Mouse (Mus musculus) stomach, embryonic 15.5 days (tissue): Measurements from ENCODE around the gene Prl7a1. TPM values are rescaled to one million over a fixed set of nuclear protein-coding genes. Genes with fewer than 3 reads are reported as not detected.

Source experiments
- ATAC-seq: fragments of 200-750 bp; cut with Nextera tagmentation; 2 replicates; pipeline ENCODE4 v1.8.0; 2017; ENCODE audit warnings: low read depth, moderate number of reproducible peaks, moderate TSS enrichment; ENCODE audit not compliant: insufficient read depth, low FRiP score
- H3K27ac ChIP-seq: fragments of 300-500 bp; sonication (generic); 2 replicates; pipeline ENCODE4 v1.5.1; 2015; ENCODE audit warnings: mild to moderate bottlenecking, inconsistent platforms
- H3K27me3 ChIP-seq: fragments of 300-500 bp; sonication (generic); replicated peaks from 2 replicates; pipeline ENCODE4 v1.6.1; 2015; ENCODE audit warnings: inconsistent platforms
- H3K36me3 ChIP-seq: fragments of 300-500 bp; sonication (generic); 2 replicates; pipeline ENCODE4 v1.6.1; 2015; ENCODE audit warnings: inconsistent platforms
- H3K4me1 ChIP-seq: fragments of 300-500 bp; sonication (generic); 2 replicates; pipeline ENCODE4 v1.6.1; 2015; ENCODE audit warnings: inconsistent platforms
- H3K4me2 ChIP-seq: fragments of 300-500 bp; sonication (generic); 2 replicates; pipeline ENCODE4 v1.6.1; 2015; ENCODE audit warnings: mild to moderate bottlenecking, inconsistent platforms
- H3K4me3 ChIP-seq: fragments of 300-500 bp; sonication (generic); replicated peaks from 2 replicates; pipeline ENCODE4 v1.5.1; 2015; ENCODE audit warnings: inconsistent platforms
- H3K9ac ChIP-seq: fragments of 300-500 bp; sonication (generic); 2 replicates; pipeline ENCODE4 v1.6.1; 2015; ENCODE audit warnings: inconsistent platforms
- H3K9me3 ChIP-seq: fragments of 300-500 bp; sonication (generic); 2 replicates; pipeline ENCODE4 v1.6.1; 2016; ENCODE audit warnings: inconsistent platforms
- WGBS: fragments of 180-500 bp; shearing (Covaris S2); methylation state at CpG from one replicate; pipeline ENCODE4 v1.1.7; 2015; 5-methylcytosine and 5-hydroxymethylcytosine counted together
- polyA plus RNA-seq: library from polyadenylated mRNA; unstranded; fragments of >200 nt; fragmentation: Nextera tagmentation; extraction: Ambion mirVana; gene quantifications from 2 replicates; pipeline ENCODE4 v1.2.1, GENCODE M21; 2015

Prl7a1 gene
- polyA plus RNA-seq: not detected in 2 replicates

DNA sequence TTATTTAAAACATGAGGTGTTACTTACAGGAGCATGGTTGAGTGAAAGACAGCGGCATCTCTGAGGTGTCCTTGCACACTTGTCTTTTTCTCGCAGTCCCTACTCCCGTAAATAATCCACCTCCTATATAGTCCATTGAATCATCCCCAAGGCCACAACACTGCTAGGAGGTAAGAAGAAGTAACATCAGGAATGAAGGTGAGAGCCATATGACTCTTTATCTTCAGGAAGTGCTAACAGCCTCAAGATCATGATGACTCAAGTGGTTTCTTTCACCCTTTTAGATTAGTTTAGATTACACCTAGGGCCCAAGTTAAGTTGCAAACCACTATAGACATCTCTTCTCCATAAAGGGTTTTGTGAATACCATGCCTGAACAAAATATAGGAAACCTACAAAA is at the start of gene Prl7a1:
Gene Prl7a1 (minus strand): TSS at position 101 of the 400 bp plus-strand sequence.
- Histone ChIP-seq H3K4me3 (no peak within 1 kb of the TSS), H3K27ac (no peak within 1 kb of the TSS), H3K4me1 (no peaks in the 10 kb centered on the region), H3K27me3 (no peaks in the 10 kb centered on the region), H3K9ac (no peak within 1 kb of the TSS), H3K9me3 (no peaks in the 10 kb centered on the region), H3K36me3 (no peaks in the 10 kb centered on the region), H3K4me2 (no peak within 1 kb of the TSS)
- 91% methylated on average over 3 of the region's 3 CpGs for WGBS
- ATAC-seq: no peak

- ATAC-seq: no peak
- Histone ChIP-seq H3K4me3 (no peak within 1 kb of the TSS), H3K4me1 (no peaks in the 10 kb centered on the region), H3K27ac (no peak within 1 kb of the TSS), H3K9ac (no peak within 1 kb of the TSS), H3K27me3 (no peaks in the 10 kb centered on the region), H3K36me3 (no peaks in the 10 kb centered on the region), H3K9me3 (no peaks in the 10 kb centered on the region), H3K4me2 (no peak within 1 kb of the TSS)
- WGBS: 88% methylated on average over 4 of the region's 4 CpGs
Observed at GRCm38 (mm10) chr13:27667936-27668335, 25.6 kb upstream of the Prl7a1 start, which contains the start of gene Prl7a2. Gene Prl7a2 (minus strand): TSS chr13:27668036.

DNA sequence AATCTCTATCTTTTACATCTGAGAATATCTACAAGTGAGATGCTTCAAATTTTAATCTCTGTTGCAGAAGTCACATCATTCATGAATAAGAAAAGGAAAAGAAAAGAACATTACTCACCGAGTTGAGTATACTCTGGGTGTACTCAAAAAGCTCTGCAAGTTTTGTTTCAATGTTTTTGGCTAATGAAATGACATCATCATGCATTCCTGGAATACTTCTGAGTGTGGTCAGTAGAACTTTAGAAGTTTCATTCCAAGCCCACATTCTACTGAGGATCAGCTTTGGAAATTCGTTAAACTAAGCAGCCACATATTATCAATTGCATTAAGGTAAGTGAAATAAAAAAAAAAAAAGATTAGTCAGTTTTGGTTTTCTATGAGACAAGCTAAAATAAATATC is 18.5 kb upstream of the Prl7a1 start:
- ATAC-seq: no peak
- Histone ChIP-seq H3K9me3 (no peaks in the 10 kb centered on the region), H3K4me1 (no peaks in the 10 kb centered on the region), H3K27me3 (no peaks in the 10 kb centered on the region), H3K9ac (no peak overlapping the region), H3K4me3 (no peak overlapping the region), H3K4me2 (no peak overlapping the region), H3K36me3 (no peaks in the 10 kb centered on the region), H3K27ac (no peak overlapping the region)
- WGBS: 73% methylated on average over 2 of the region's 2 CpGs

- H3K36me3 ChIP-seq: no peaks in the 10 kb centered on the region
- WGBS: 71% methylated on average over 4 of the region's 4 CpGs
- H3K9me3 ChIP-seq: no peaks in the 10 kb centered on the region
- no peaks in the 10 kb centered on the region for H3K4me1 ChIP-seq
- H3K27ac ChIP-seq: no peak within 1 kb of the TSS
- ATAC-seq: no peak
- H3K27me3 ChIP-seq: no peaks in the 10 kb centered on the region
- no peak within 1 kb of the TSS for H3K4me2 ChIP-seq
- no peak within 1 kb of the TSS for H3K9ac ChIP-seq
- no peak within 1 kb of the TSS for H3K4me3 ChIP-seq
Observed at GRCm38 (mm10) chr13:27610482-27610881, 31.8 kb downstream of the Prl7a1 start, which contains the start of gene Prl7b1. Gene Prl7b1 (minus strand): TSS chr13:27610582.

Other genes with a start within 250 kb of the Prl7a1 start
- not detected in 2 replicates for gene Prl8a6, start 203.8 kb downstream of the Prl7a1 start, polyA plus RNA-seq
- gene Prl8a8, start 129.3 kb downstream of the Prl7a1 start, polyA plus RNA-seq: not detected in 2 replicates
- not detected in 2 replicates for gene Prl8a9, start 77.9 kb downstream of the Prl7a1 start, polyA plus RNA-seq
- not detected in 2 replicates for gene Prl8a1, start 60.3 kb downstream of the Prl7a1 start, polyA plus RNA-seq
- gene Prl7b1, start 31.9 kb downstream of the Prl7a1 start, polyA plus RNA-seq: not detected in 2 replicates
- not detected in 2 replicates for gene Prl7a2, start 25.5 kb upstream of the Prl7a1 start, polyA plus RNA-seq
- not detected in 2 replicates for gene Prl7d1, start 74.2 kb upstream of the Prl7a1 start, polyA plus RNA-seq
- not detected in 2 replicates for gene Prl7c1, start 138.3 kb upstream of the Prl7a1 start, polyA plus RNA-seq
- not detected in 2 replicates for gene Prl2a1, start 159.2 kb upstream of the Prl7a1 start, polyA plus RNA-seq
- gene Prl2c1, start 206.8 kb upstream of the Prl7a1 start, polyA plus RNA-seq: not detected in 2 replicates